Mouse (Mus musculus) ES-Bruce4 (cell line): Measurements from ENCODE around the gene Srrm4.

Experiments used
- EP300 ChIP-seq: IDR thresholded peaks from 2 replicates; pipeline ENCODE4 v1.6.1; 2011; ENCODE audit warnings: low read depth, low read length; ENCODE audit not compliant: insufficient read depth
- POLR2A ChIP-seq: IDR thresholded peaks from one replicate; pipeline ENCODE4 v1.8.1; 2011; ENCODE audit warnings: low read length; ENCODE audit not compliant: insufficient read depth

DNA sequence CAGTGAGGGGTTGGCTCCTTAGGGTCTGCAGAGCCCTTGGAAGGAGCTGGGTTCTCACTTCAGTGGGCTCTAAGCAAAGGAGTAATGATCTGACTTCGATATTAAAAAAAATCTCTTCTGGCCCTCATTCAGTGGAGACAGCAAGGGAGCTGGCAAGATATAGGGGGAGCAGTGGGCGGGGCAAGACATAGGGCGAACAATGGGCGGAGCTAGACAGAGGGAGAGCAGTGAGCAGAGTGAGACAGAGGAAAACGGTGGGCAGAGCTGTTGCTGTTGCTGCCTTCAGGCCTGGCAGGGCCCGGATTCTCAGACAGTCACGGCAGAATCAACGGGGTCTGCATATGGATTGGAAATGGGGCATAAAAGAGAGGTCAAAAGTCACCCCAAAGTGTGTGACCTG, 102.0 kb downstream of the Srrm4 start:
- no peak for TF ChIP-seq POLR2A
- no peak for TF ChIP-seq EP300
